Mouse (Mus musculus): ENCODE measurements around the gene Rtp1. TPM values are rescaled to one million over a fixed set of nuclear protein-coding genes. Genes with fewer than 3 reads are reported as not detected.

Rtp1 gene
- polyA plus RNA-seq, 1 experiment: 0.25 TPM

- TF ChIP-seq CTCF (IDR thresholded peaks at IDR 0.05; ENCODE audit: extremely low read depth, insufficient read depth, low read length) (no peak), POLR2A (IDR thresholded peaks at IDR 0.05; ENCODE audit: extremely low read depth, insufficient read depth, low read length) (no peak)
- Histone ChIP-seq H3K4me1 (ENCODE audit: control insufficient read depth, insufficient read depth, low read length) (no peaks in the 10 kb centered on the region), H3K27ac (ENCODE audit: insufficient read depth, low read length) (no peak overlapping the region), H3K4me3 (ENCODE audit: insufficient read depth, low read length) (no peak overlapping the region)
These were observed 47.7 kb downstream of the Rtp1 start for GRCm38 (mm10) chr16:23476598-23476997.

- Histone ChIP-seq H3K4me3 (ENCODE audit: insufficient read depth, low read length) (no peak overlapping the region), H3K4me1 (ENCODE audit: control insufficient read depth, insufficient read depth, low read length) (no peaks in the 10 kb centered on the region), H3K27ac (ENCODE audit: insufficient read depth, low read length) (no peak overlapping the region)
- TF ChIP-seq CTCF (IDR thresholded peaks at IDR 0.05; ENCODE audit: extremely low read depth, insufficient read depth, low read length) (no peak), POLR2A (IDR thresholded peaks at IDR 0.05; ENCODE audit: extremely low read depth, insufficient read depth, low read length) (no peak)
These were observed 51.1 kb downstream of the Rtp1 start for GRCm38 (mm10) chr16:23479872-23480603.

- H3K27ac ChIP-seq (ENCODE audit: insufficient read depth, low read length): no peak overlapping the region
- no peak overlapping the region for H3K4me3 ChIP-seq (ENCODE audit: insufficient read depth, low read length)
- H3K4me1 ChIP-seq (ENCODE audit: control insufficient read depth, insufficient read depth, low read length): no peaks in the 10 kb centered on the region
- TF ChIP-seq CTCF (IDR thresholded peaks at IDR 0.05; ENCODE audit: extremely low read depth, insufficient read depth, low read length): no peak
- no peak for TF ChIP-seq POLR2A (IDR thresholded peaks at IDR 0.05; ENCODE audit: extremely low read depth, insufficient read depth, low read length)
These were observed 53.3 kb downstream of the Rtp1 start for GRCm38 (mm10) chr16:23482218-23482617.

- Histone ChIP-seq H3K4me3 (ENCODE audit: insufficient read depth, low read length) (no peak overlapping the region), H3K27ac (ENCODE audit: insufficient read depth, low read length) (no peak overlapping the region), H3K4me1 (ENCODE audit: control insufficient read depth, insufficient read depth, low read length) (no peaks in the 10 kb centered on the region)
- TF ChIP-seq CTCF (IDR thresholded peaks at IDR 0.05; ENCODE audit: extremely low read depth, insufficient read depth, low read length) (no peak), POLR2A (IDR thresholded peaks at IDR 0.05; ENCODE audit: extremely low read depth, insufficient read depth, low read length) (no peak)
These were observed 53.9 kb downstream of the Rtp1 start for GRCm38 (mm10) chr16:23482846-23483245.

GRCm38 (mm10) chr16:23483292-23483691 is 54.4 kb downstream of the Rtp1 start:
- no peak for TF ChIP-seq CTCF (IDR thresholded peaks at IDR 0.05; ENCODE audit: extremely low read depth, insufficient read depth, low read length)
- no peak for TF ChIP-seq POLR2A (IDR thresholded peaks at IDR 0.05; ENCODE audit: extremely low read depth, insufficient read depth, low read length)
- no peaks in the 10 kb centered on the region for H3K4me1 ChIP-seq (ENCODE audit: control insufficient read depth, insufficient read depth, low read length)
- H3K27ac ChIP-seq (ENCODE audit: insufficient read depth, low read length): no peak overlapping the region
- H3K4me3 ChIP-seq (ENCODE audit: insufficient read depth, low read length): no peak overlapping the region

Other genes starting within 250 kb of the Rtp1 start
- 13.3 and 13.5 TPM in 2 replicates for gene St6gal1, start 204.4 kb upstream of the Rtp1 start, polyA plus RNA-seq (2012; rRNA removed)
- 7.4 and 9.8 TPM in 2 replicates for gene Rtp4, start 91.2 kb downstream of the Rtp1 start, polyA plus RNA-seq (2012; rRNA removed)
- gene Masp1, start 91.7 kb downstream of the Rtp1 start, polyA plus RNA-seq (2012; rRNA removed): 14.2 and 14.7 TPM in 2 replicates

Measured in cortical plate, adult 2 months (tissue).